Mouse (Mus musculus) layer of hippocampus, postnatal 10 days (tissue): ENCODE data around the gene Hibch. TPM values are rescaled to one million over a fixed set of nuclear protein-coding genes. Genes with fewer than 3 reads are reported as not detected.

Source experiments
- total RNA-seq, 2 experiments: library from RNA; stranded (reverse); gene quantifications; 2 replicates each; pipeline ENCODE4 v1.2.3; 2021

Hibch gene
- total RNA-seq, 2 experiments from 2014 or later = 14.4 to 18.2 TPM

Other genes with a start within 250 kb of the Hibch start
- 1 to 10 TPM; 3.5 to 5.9 TPM for gene Nemp2, start 214.2 kb upstream of the Hibch start, total RNA-seq
- gene Mfsd6, start 117.5 kb upstream of the Hibch start, total RNA-seq = 10 to 100 TPM; 68.2 to 69.5 TPM
- 10 to 100 TPM; 43.9 to 46.0 TPM for gene Inpp1, start 27.2 kb upstream of the Hibch start, total RNA-seq
- 1 to 10 TPM; 6.3 to 9.3 TPM for gene 1700019D03Rik, start 175.2 kb downstream of the Hibch start, total RNA-seq
- 1 to 10 TPM; 2.1 to 2.2 TPM for gene Mstn, start 216.7 kb downstream of the Hibch start, total RNA-seq